Mouse (Mus musculus) frontal cortex, adult (tissue): ENCODE data around the gene Atf6b.

Experiments used
- ATAC-seq: cut with Nextera tagmentation; 2 replicates; pipeline ENCODE4 v1.9.2; 2017; ENCODE audit warnings: mild to moderate bottlenecking, moderate library complexity, mixed read lengths; ENCODE audit not compliant: low TSS enrichment

Gene Atf6b

GRCm38 (mm10) chr17:34648141-34648890 is 1.4 kb downstream of the Atf6b start:
- ATAC-seq: no peak

GRCm38 (mm10) chr17:34649106-34649864 is 2.3 kb downstream of the Atf6b start:
- ATAC-seq: no peak

- no peak for ATAC-seq
Observed at GRCm38 (mm10) chr17:34650781-34651180, 3.8 kb downstream of the Atf6b start.

GRCm38 (mm10) chr17:34651507-34652221 is 4.7 kb downstream of the Atf6b start:
- no peak for ATAC-seq

GRCm38 (mm10) chr17:34652546-34652945 is 5.6 kb downstream of the Atf6b start:
- ATAC-seq: no peak

GRCm38 (mm10) chr17:34652985-34653384 is 6.0 kb downstream of the Atf6b start:
- no peak for ATAC-seq

GRCm38 (mm10) chr17:34653746-34654285 is 6.9 kb downstream of the Atf6b start:
- ATAC-seq: no peak

GRCm38 (mm10) chr17:34654392-34654791 is 7.4 kb downstream of the Atf6b start:
- ATAC-seq: no peak

- no peak for ATAC-seq
Observed at GRCm38 (mm10) chr17:34655160-34655559, 8.2 kb downstream of the Atf6b start.

- peak; percentile 26; the same call in 1 of the 2 replicates for ATAC-seq
Observed at GRCm38 (mm10) chr17:34655581-34655991, 8.6 kb downstream of the Atf6b start.

- no peak for ATAC-seq
Observed at GRCm38 (mm10) chr17:34656666-34657065, 9.7 kb downstream of the Atf6b start.

GRCm38 (mm10) chr17:34657271-34657670 is 10.3 kb downstream of the Atf6b start:
- no peak for ATAC-seq

- ATAC-seq: no peak
Observed at GRCm38 (mm10) chr17:34658145-34658544, 11.2 kb downstream of the Atf6b start.

GRCm38 (mm10) chr17:34658591-34658990 is 11.6 kb downstream of the Atf6b start:
- no peak for ATAC-seq

GRCm38 (mm10) chr17:34659181-34659896 is 12.4 kb downstream of the Atf6b start:
- ATAC-seq: no peak

GRCm38 (mm10) chr17:34659897-34660214 is 12.9 kb downstream of the Atf6b start:
- no peak for ATAC-seq

GRCm38 (mm10) chr17:34660259-34660820 is 13.4 kb downstream of the Atf6b start:
- ATAC-seq: no peak

- ATAC-seq: no peak
Observed at GRCm38 (mm10) chr17:34661121-34661591, 14.2 kb downstream of the Atf6b start.

GRCm38 (mm10) chr17:34662468-34662867 is 15.5 kb downstream of the Atf6b start:
- ATAC-seq: no peak

- no peak for ATAC-seq
Observed at GRCm38 (mm10) chr17:34662978-34663377, 16.0 kb downstream of the Atf6b start.

- ATAC-seq: no peak
Observed at GRCm38 (mm10) chr17:34663558-34663957, 16.6 kb downstream of the Atf6b start.
